Mouse (Mus musculus) midbrain, embryonic 14.5 days (tissue): ENCODE results near the gene Prkcsh. TPM values are rescaled to one million over a fixed set of nuclear protein-coding genes. Genes with fewer than 3 reads are reported as not detected.

Source experiments
- ATAC-seq: fragments of 200-750 bp; cut with Nextera tagmentation; 2 replicates; pipeline ENCODE4 v1.8.0; 2017; ENCODE audit warnings: moderate number of reproducible peaks, moderate library complexity; ENCODE audit not compliant: low FRiP score, low TSS enrichment
- DNase-seq: peaks from one replicate; pipeline ENCODE4 v3.0.0-alpha.2; 2015
- H3K27ac ChIP-seq: fragments of 300-500 bp; sonication (generic); replicated peaks from 2 replicates; pipeline ENCODE4 v1.5.1; 2014; ENCODE audit warnings: mild to moderate bottlenecking, low read depth, low read length, moderate library complexity
- H3K27me3 ChIP-seq: fragments of 300-500 bp; sonication (generic); 2 replicates; pipeline ENCODE4 v1.6.1; 2014; ENCODE audit warnings: low read length, control low read depth, mixed read lengths; ENCODE audit not compliant: control insufficient read depth, insufficient read depth
- H3K36me3 ChIP-seq: fragments of 300-500 bp; sonication (generic); 2 replicates; pipeline ENCODE4 v1.6.1; 2014; ENCODE audit warnings: low read length, control low read depth; ENCODE audit not compliant: control insufficient read depth, insufficient read depth
- H3K4me1 ChIP-seq: fragments of 300-500 bp; sonication (generic); 2 replicates; pipeline ENCODE4 v1.6.1; 2014; ENCODE audit warnings: mild to moderate bottlenecking, antibody characterized with exemption, low read length, control low read depth; ENCODE audit not compliant: control insufficient read depth, insufficient read depth
- H3K4me2 ChIP-seq: fragments of 300-500 bp; sonication (generic); 2 replicates; pipeline ENCODE4 v1.6.1; 2014; ENCODE audit warnings: mild to moderate bottlenecking, low read length, moderate library complexity
- H3K4me3 ChIP-seq: fragments of 300-500 bp; sonication (generic); replicated peaks from 2 replicates; pipeline ENCODE4 v1.5.1; 2014; ENCODE audit warnings: low read depth, low read length
- H3K9ac ChIP-seq: fragments of 300-500 bp; sonication (generic); replicated peaks from 2 replicates; pipeline ENCODE4 v1.6.1; 2014; ENCODE audit warnings: mild to moderate bottlenecking, low read length, moderate library complexity
- H3K9me3 ChIP-seq: fragments of 300-500 bp; sonication (generic); 2 replicates; pipeline ENCODE4 v1.6.1; 2016; ENCODE audit warnings: low read length, control low read depth, mixed read lengths; ENCODE audit not compliant: control insufficient read depth
- WGBS: fragments of 180-500 bp; shearing (Covaris S2); extraction: QIAGEN DNeasy Blood & Tissue Kit; methylation state at CpG from one replicate; pipeline ENCODE4 v1.1.7; 2014; 5-methylcytosine and 5-hydroxymethylcytosine counted together
- polyA plus RNA-seq: library from polyadenylated mRNA; unstranded; fragments of >200 nt; fragmentation: Nextera tagmentation; extraction: Ambion mirVana; gene quantifications from 2 replicates; pipeline ENCODE4 v1.2.1, GENCODE M21; 2014

Gene Prkcsh
- polyA plus RNA-seq, 1 experiment from 2014 or later, result 70.6 TPM

DNA sequence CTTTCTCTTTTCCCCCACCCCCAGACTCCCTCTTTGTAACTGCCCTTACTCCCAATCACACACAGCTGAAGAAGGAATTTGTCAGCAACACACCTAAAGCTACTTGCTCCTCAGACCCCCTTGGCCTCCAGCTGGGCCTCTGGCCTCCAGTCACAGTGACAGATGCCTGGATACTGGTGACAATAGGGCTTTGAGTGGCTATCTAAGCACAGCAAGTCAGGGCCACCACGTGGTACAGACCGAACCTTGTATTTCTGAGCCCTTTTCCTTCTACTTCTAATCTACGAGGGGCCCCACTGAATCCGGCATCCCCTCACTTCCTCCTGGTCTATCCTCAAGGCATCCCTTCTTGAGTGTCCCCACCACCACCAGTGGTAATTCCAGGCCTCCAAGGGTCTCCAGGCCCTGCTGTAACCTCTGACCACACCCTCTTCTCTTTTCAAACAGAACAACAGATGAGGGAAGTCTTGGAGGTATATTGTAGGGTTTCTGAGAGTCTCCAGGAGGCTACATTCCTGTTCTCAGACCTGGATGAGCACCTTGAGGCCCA, 47.2 kb downstream of the Prkcsh start:
- peak overlapping the region; percentile 96 for H3K27ac ChIP-seq
- no peaks in the 10 kb centered on the region; the same call in 1 of the 2 replicates for H3K36me3 ChIP-seq
- H3K4me3 ChIP-seq, result peak overlapping the region; percentile 100
- ATAC-seq (no peak), DNase-seq (peak; percentile 62)
- H3K4me1 ChIP-seq, result peaks cover 37% of the 10 kb centered on the region
- peak overlapping the region; percentile 98 for H3K9ac ChIP-seq
- no peaks in the 10 kb centered on the region for H3K27me3 ChIP-seq
- 14% methylated on average over 4 of the region's 4 CpGs for WGBS
- H3K4me2 ChIP-seq, result peak overlapping the region; percentile 85
- H3K9me3 ChIP-seq, result no peaks in the 10 kb centered on the region

- DNase-seq (peak; percentile 85), ATAC-seq (peak; percentile 59)
- WGBS, result under 1% methylated on average over 43 of the region's 43 CpGs
- Histone ChIP-seq H3K9ac (peak overlapping the region; percentile 98), H3K36me3 (no peaks in the 10 kb centered on the region; the same call in 1 of the 2 replicates), H3K4me3 (peak overlapping the region; percentile 100), H3K4me1 (peaks cover 37% of the 10 kb centered on the region), H3K9me3 (no peaks in the 10 kb centered on the region), H3K27me3 (no peaks in the 10 kb centered on the region), H3K4me2 (peak overlapping the region; percentile 85), H3K27ac (peak overlapping the region; percentile 96)
These were observed 47.8 kb downstream of the Prkcsh start for GRCm38 (mm10) chr9:22050351-22050889.

DNA sequence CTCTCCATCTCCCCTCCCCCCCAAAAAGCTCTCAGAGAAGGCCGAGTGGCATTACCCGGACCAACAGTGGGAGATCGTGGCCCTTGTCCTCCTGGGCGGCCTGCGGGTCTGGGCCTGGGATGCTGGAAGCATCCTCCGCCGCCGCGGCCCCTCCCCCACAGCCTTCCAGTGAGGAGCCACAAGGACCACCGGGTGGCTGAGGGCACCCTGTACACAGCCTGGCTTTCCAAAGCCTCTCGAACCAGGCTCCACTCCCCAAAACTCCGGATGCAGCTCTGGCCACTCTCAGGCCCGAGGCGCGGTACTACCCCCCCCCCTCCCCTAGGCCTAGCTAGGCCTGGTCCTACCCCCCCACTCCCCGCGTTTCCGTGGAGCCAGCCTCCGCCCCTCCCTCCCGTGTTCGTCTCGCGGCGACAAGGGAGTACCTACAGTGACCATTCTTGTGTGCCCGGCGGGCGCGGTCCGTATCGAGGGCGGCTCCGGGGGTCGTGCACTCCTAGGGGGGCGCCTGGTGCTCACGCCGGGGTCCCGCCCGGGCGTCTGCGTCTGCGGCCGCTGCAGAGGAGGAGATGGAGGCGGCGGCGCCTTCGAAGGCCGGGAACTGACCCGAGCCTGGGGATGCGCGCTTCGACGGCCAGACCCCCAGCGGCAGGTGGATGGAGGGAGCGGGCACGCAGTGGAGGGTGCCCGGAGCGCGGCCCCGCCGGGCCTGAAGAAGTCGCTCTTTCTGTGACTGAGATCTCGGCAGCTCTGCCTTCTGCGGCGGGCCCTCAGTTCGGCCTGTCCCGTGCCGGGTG, 48.8 kb downstream of the Prkcsh start:
- no peaks in the 10 kb centered on the region for H3K9me3 ChIP-seq
- peak overlapping the region; percentile 98 for H3K9ac ChIP-seq
- peak overlapping the region; percentile 85 for H3K4me2 ChIP-seq
- 2% methylated on average over 67 of the region's 67 CpGs for WGBS
- ATAC-seq (peak; percentile 26), DNase-seq (peak; percentile 76)
- H3K36me3 ChIP-seq, result peaks cover 4% of the 10 kb centered on the region; the same call in 1 of the 2 replicates
- peak overlapping the region; percentile 100 for H3K4me3 ChIP-seq
- peaks cover 37% of the 10 kb centered on the region for H3K4me1 ChIP-seq
- no peaks in the 10 kb centered on the region for H3K27me3 ChIP-seq
- H3K27ac ChIP-seq, result peak overlapping the region; percentile 96

GRCm38 (mm10) chr9:22051958-22052254, 49.3 kb downstream of the Prkcsh start, which contains the start of gene Elavl3:
TSS of gene Elavl3 (minus strand) at chr9:22052023.
- Histone ChIP-seq H3K4me3 (peak within 1 kb of the TSS; percentile 100), H3K4me2 (peak within 1 kb of the TSS; percentile 85), H3K4me1 (peaks cover 37% of the 10 kb centered on the region), H3K27ac (peak within 1 kb of the TSS; percentile 96), H3K27me3 (no peaks in the 10 kb centered on the region), H3K9ac (peak within 1 kb of the TSS; percentile 98), H3K9me3 (no peaks in the 10 kb centered on the region), H3K36me3 (peaks cover 8% of the 10 kb centered on the region)
- WGBS, result 2% methylated on average over 25 of the region's 28 CpGs
- ATAC-seq, result peak; percentile 80
- DNase-seq, result peak; percentile 96

DNA sequence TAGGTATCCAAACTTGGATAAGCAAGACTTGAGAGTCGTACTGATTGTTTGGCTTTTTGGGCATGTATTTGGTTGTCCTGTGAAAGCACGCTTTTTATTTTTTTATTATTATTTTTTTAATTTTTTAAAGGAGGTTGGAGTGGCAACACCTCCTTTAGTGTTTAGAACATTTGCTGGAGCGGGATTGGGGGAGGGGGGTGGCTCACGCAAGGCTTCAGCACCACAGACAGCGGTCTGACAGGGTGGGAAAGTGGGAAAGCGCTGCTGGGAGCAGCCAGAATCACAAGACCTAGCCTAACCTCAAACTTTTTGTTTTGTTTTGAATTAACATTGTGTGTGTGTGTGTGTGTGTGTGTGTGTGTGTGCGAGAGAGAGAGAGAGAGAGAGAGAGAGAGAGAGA, 51.1 kb downstream of the Prkcsh start:
- Histone ChIP-seq H3K4me2 (no peak overlapping the region), H3K4me3 (no peak overlapping the region), H3K27ac (no peak overlapping the region), H3K4me1 (peaks cover 20% of the 10 kb centered on the region), H3K27me3 (no peaks in the 10 kb centered on the region), H3K36me3 (peaks cover 25% of the 10 kb centered on the region), H3K9ac (no peak overlapping the region), H3K9me3 (no peaks in the 10 kb centered on the region)
- WGBS, result 50% methylated on average over 7 of the region's 7 CpGs
- ATAC-seq (no peak), DNase-seq (no peak)

DNA sequence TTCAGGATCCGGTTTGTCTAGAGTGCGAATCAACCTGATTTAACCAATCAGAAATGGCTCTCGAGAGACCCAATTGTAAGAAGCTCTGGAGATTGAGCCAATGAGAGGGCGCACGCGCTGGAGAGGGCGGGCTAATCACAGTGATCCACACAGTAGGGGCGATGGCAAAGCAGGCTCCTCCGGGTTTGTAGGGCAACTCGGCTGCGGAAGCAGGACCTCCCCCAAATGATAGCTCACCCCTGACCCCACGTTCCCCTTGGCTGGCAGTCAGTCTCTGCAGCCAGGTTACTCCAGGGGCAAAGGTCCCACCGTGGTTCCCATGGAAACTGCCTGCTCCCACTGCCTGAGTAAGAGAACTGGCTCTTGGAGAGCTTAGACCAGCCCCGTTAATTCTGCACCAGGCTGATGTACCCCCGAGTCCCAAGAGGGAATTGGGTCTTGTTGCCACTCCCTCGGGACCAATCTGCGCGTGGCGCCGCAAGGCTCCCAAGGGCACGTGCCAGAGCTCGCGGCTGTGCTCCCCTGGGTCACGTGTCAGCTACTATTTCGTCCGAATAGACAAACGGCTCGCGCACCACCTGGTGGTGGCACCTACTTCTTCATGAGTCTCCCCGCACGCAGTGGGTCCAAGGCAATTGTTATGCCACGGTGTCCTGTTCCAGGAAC, 51.9 kb downstream of the Prkcsh start:
- peak; percentile 31; the same call in 1 of the 2 replicates for ATAC-seq
- H3K27me3 ChIP-seq, result no peaks in the 10 kb centered on the region

GRCm38 (mm10) chr9:22055713-22056112, 53.1 kb downstream of the Prkcsh start:
- Histone ChIP-seq H3K9me3 (no peaks in the 10 kb centered on the region), H3K4me3 (no peak overlapping the region), H3K27ac (no peak overlapping the region), H3K4me2 (no peak overlapping the region), H3K4me1 (0 out of 2 replicates have a peak, but pooled peaks cover 7% of the 10 kb centered on the region), H3K27me3 (no peaks in the 10 kb centered on the region), H3K9ac (no peak overlapping the region), H3K36me3 (peaks cover 36% of the 10 kb centered on the region)
- 41% methylated on average over 29 of the region's 29 CpGs for WGBS
- no peak for DNase-seq
- no peak for ATAC-seq

More for the DNA sequence above, 51.9 kb downstream of the Prkcsh start:
- peaks cover 11% of the 10 kb centered on the region for H3K4me1 ChIP-seq
- no peaks in the 10 kb centered on the region for H3K9me3 ChIP-seq
- H3K4me2 ChIP-seq, result peak overlapping the region; percentile 50
- H3K36me3 ChIP-seq, result peaks cover 30% of the 10 kb centered on the region
- 1% methylated on average over 32 of the region's 32 CpGs for WGBS
- no peak overlapping the region for H3K9ac ChIP-seq
- no peak overlapping the region for H3K27ac ChIP-seq
- H3K4me3 ChIP-seq, result peak overlapping the region; percentile 23
- DNase-seq, result peak; percentile 92

GRCm38 (mm10) chr9:22056303-22056910, 53.8 kb downstream of the Prkcsh start:
- 78% methylated on average over 9 of the region's 9 CpGs for WGBS
- Histone ChIP-seq H3K9ac (no peak overlapping the region), H3K27me3 (no peaks in the 10 kb centered on the region), H3K36me3 (peaks cover 43% of the 10 kb centered on the region), H3K4me1 (0 out of 2 replicates have a peak, but pooled peaks cover 7% of the 10 kb centered on the region), H3K27ac (no peak overlapping the region), H3K4me3 (no peak overlapping the region), H3K9me3 (no peaks in the 10 kb centered on the region), H3K4me2 (no peak overlapping the region)
- no peak for DNase-seq
- ATAC-seq, result no peak
